Mouse (Mus musculus) lung, adult 2 months (tissue): ENCODE data around the gene S100a4. TPM values are rescaled to one million over a fixed set of nuclear protein-coding genes. Genes with fewer than 3 reads are reported as not detected.

Experiments used
- DNase-seq: peaks from one replicate; pipeline ENCODE4 v3.0.0; 2022
- H3K4me1 ChIP-seq: fragments of 200-500 bp; 2 replicates; pipeline ENCODE4 v1.6.1; 2011; ENCODE audit warnings: low read length; ENCODE audit not compliant: control insufficient read depth, insufficient read depth
- H3K4me3 ChIP-seq: fragments of 200-500 bp; replicated peaks from 2 replicates; pipeline ENCODE3; 2011; ENCODE audit warnings: low read depth, mild to moderate bottlenecking, control low read depth, low read length; ENCODE audit errors: extremely low read depth
- CTCF ChIP-seq: fragments of 200-500 bp; IDR thresholded peaks from 2 replicates; pipeline ENCODE4 v1.5.1; 2011; ENCODE audit warnings: mild to moderate bottlenecking, low read length, control low read depth; ENCODE audit not compliant: insufficient read depth
- POLR2A ChIP-seq: fragments of 200-500 bp; IDR thresholded peaks from 2 replicates; pipeline ENCODE4 v1.6.1; 2011; ENCODE audit warnings: low read depth, mild to moderate bottlenecking, control low read depth, low read length, borderline replicate concordance; ENCODE audit errors: extremely low read depth
- WGBS: fragments of 180-500 bp; shearing (Covaris S2); methylation state at CpG from one replicate; pipeline ENCODE4 v1.1.7; 2018; 5-methylcytosine and 5-hydroxymethylcytosine counted together
- polyA plus RNA-seq: library from polyadenylated mRNA; depleted of rRNA; stranded (reverse); fragments of >200 nt; gene quantifications from 2 replicates; pipeline ENCODE4 v1.2.3, GENCODE M21; 2012

S100a4 gene
- polyA plus RNA-seq, 1 experiment, result 51.0 TPM

GRCm38 (mm10) chr3:90598212-90598611 lies 5.4 kb upstream of the S100a4 start:
- no peak for DNase-seq
- 45% methylated on average over 4 of the region's 4 CpGs for WGBS
- Histone ChIP-seq H3K4me3 (no peak overlapping the region), H3K4me1 (no peaks in the 10 kb centered on the region)
- TF ChIP-seq CTCF (no peak), POLR2A (no peak)

GRCm38 (mm10) chr3:90599401-90599800 lies 4.2 kb upstream of the S100a4 start:
- Histone ChIP-seq H3K4me3 (no peak overlapping the region), H3K4me1 (no peaks in the 10 kb centered on the region)
- no peak for DNase-seq
- WGBS, result 64% methylated on average over 3 of the region's 3 CpGs
- TF ChIP-seq CTCF, result no peak
- TF ChIP-seq POLR2A, result no peak

- DNase-seq, result no peak
- WGBS, result 90% methylated on average over 6 of the region's 6 CpGs
- Histone ChIP-seq H3K4me1 (peaks cover 2% of the 10 kb centered on the region; the same call in 1 of the 2 replicates), H3K4me3 (no peak overlapping the region)
- TF ChIP-seq CTCF (no peak), POLR2A (no peak)
These were observed 3.5 kb upstream of the S100a4 start for GRCm38 (mm10) chr3:90600036-90600435.

DNA sequence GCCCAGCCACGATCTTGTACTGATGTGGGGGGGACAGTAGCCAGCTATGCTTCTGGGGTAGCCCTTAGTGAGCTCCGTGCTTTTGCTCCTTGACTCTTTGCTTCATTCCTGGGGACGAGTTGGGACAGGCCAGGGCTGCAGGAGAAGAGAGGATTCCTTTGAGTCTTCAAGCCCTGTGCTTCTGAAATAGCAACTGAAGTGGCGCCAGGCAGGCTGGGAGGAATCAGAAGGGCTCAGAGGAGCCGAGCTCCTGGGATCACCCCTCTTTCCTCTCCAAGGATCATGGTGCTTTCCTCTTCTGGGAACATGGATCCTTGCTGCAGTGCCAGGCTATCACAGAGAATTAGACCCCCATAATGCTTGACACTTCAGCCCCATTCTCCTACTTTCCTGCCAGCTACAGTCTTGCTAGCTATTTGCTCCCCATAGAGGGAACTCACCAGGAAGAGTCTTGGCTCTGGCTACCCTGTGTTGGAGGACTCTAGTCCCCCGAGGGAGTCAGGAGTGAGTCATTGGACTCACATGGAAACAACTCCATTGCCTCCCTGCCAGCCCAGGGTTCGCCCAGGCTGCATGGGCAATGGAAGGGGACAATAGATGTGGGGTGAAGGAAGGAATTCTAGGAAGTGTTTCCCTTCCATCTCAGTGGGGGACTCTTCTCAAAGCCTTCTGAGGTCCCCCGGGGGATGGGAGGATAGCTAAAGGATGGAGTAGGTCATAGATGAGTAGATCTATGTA lies 2.9 kb upstream of the S100a4 start:
- DNase-seq, result no peak
- WGBS, result 68% methylated on average over 8 of the region's 8 CpGs

DNA sequence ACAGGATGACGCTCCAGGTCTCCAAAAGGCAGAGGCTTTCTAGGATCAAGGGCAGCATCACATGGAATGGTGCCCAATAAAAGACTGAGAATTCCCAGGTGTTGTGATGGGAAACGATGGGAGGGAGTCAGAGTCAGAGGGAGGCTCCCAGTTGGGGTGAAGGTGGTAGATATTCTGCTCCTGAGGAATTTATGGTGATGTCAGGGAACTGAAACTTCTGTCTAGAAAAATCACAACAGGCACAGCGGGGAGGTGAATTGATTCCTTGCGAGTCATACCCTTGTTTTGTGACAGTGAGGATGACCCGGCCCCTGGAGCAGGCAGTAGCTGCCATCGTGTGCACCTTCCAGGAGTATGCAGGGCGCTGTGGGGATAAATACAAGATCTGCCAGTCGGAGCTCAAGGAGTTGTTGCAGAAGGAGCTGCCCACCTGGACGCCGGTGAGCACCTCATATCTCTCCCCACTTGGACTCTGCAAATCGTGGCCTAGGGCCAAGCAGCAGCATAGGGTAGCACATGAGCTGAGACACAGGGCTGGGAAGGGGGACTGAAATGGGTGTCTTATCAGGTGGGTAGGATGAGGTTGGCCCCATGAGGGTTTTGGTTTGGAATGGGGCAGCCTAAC lies 2.0 kb upstream of the S100a4 start, which contains the start of gene Gm42674:
Gene Gm42674 (plus strand): TSS at position 419 of the 625 bp plus-strand sequence.
- no peak for DNase-seq
- WGBS, result 76% methylated on average over 11 of the region's 11 CpGs

More for the DNA sequence above, 2.9 kb upstream of the S100a4 start:
- TF ChIP-seq CTCF (no peak), POLR2A (no peak)
- no peak overlapping the region for H3K4me3 ChIP-seq
- peaks cover 2% of the 10 kb centered on the region; the same call in 1 of the 2 replicates for H3K4me1 ChIP-seq

DNA sequence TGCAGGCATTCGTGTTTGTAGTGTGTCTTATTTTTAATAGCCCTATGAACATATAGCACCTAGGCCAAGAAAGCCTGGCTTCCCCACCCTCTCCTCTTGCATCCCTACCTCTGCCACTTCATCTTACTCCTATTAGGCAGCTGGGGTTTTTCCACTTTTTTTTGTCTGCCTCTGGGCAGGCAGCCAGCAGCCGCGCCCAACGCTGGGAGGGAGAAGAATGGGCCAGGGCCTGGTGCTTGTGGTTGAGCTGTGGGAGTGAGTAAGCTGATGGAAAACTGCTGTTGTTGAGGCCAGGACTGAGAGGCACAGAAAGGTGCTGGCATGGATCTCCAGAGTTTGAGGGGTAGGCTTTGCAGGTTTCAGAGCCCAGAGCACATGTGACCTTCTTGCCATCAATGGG lies 845 bp downstream of the S100a4 start:
- peak; percentile 79 for DNase-seq
- TF ChIP-seq CTCF (no peak), POLR2A (no peak)
- Histone ChIP-seq H3K4me1 (peaks cover 2% of the 10 kb centered on the region; the same call in 1 of the 2 replicates), H3K4me3 (no peak overlapping the region)
- WGBS, result 30% methylated on average over 4 of the region's 4 CpGs

More for the DNA sequence above, 2.0 kb upstream of the S100a4 start, which contains the start of gene Gm42674:
- Histone ChIP-seq H3K4me3 (no peak within 1 kb of the TSS), H3K4me1 (peaks cover 2% of the 10 kb centered on the region; the same call in 1 of the 2 replicates)
- TF ChIP-seq CTCF (no peak), POLR2A (no peak)

DNA sequence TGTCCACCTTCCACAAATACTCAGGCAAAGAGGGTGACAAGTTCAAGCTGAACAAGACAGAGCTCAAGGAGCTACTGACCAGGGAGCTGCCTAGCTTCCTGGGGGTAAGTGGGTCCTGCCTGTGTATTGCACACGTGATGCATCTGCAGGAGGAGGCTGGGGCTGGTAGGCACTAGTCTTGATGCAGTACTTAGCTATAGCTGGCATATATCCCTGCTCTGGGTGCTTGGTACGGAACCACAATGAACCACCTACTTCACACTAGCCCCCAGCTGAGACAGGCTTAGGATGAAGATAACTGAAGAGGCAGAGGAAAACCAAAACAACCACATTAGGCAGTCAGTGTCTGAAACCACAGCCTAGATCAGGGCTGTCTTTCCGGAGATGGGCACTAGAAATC lies 1.5 kb downstream of the S100a4 start:
- no peak for TF ChIP-seq CTCF
- TF ChIP-seq POLR2A, result no peak
- WGBS, result 78% methylated on average over 3 of the region's 3 CpGs
- no peak for DNase-seq
- H3K4me1 ChIP-seq, result peaks cover 2% of the 10 kb centered on the region; the same call in 1 of the 2 replicates
- no peak overlapping the region for H3K4me3 ChIP-seq

GRCm38 (mm10) chr3:90605736-90606135 lies 2.2 kb downstream of the S100a4 start:
- Histone ChIP-seq H3K4me3 (no peak overlapping the region), H3K4me1 (peaks cover 2% of the 10 kb centered on the region; the same call in 1 of the 2 replicates)
- TF ChIP-seq CTCF, result no peak
- no peak for TF ChIP-seq POLR2A
- 74% methylated on average over 2 of the region's 2 CpGs for WGBS
- DNase-seq, result no peak

GRCm38 (mm10) chr3:90606185-90606584 lies 2.6 kb downstream of the S100a4 start:
- TF ChIP-seq CTCF, result no peak
- 88% methylated on average over 6 of the region's 6 CpGs for WGBS
- no peak for DNase-seq
- peaks cover 2% of the 10 kb centered on the region; the same call in 1 of the 2 replicates for H3K4me1 ChIP-seq
- no peak overlapping the region for H3K4me3 ChIP-seq
